Mouse (Mus musculus): ENCODE data around the gene Notch3. TPM values are rescaled to one million over a fixed set of nuclear protein-coding genes. Genes with fewer than 3 reads are reported as not detected.

Gene Notch3
- 61.2 and 68.9 TPM in 2 replicates for polyA plus RNA-seq (2012; rRNA removed)

GRCm38 (mm10) chr17:32166687-32167086, at the start of gene Notch3:
Gene Notch3 (minus strand): TSS chr17:32166852.

GRCm38 (mm10) chr17:32188863-32189636, 22.4 kb upstream of the Notch3 start, which contains the start of gene Ephx3:
Gene Ephx3 (minus strand): TSS chr17:32189549.

Other genes with a start within 250 kb of the Notch3 start
- 39.1 and 47.7 TPM in 2 replicates for gene Rrp1b, start 130.8 kb downstream of the Notch3 start, polyA plus RNA-seq (2012; rRNA removed)
- gene Hsf2bp, start 130.5 kb downstream of the Notch3 start, polyA plus RNA-seq (2012; rRNA removed) = 0.28 and 0.48 TPM in 2 replicates
- gene Ephx3, start 22.7 kb upstream of the Notch3 start, polyA plus RNA-seq (2012; rRNA removed) = 0.24 and 0.26 TPM in 2 replicates
- 74.6 and 79.3 TPM in 2 replicates for gene Brd4, start 117.9 kb upstream of the Notch3 start, polyA plus RNA-seq (2012; rRNA removed)
- gene Akap8, start 154.4 kb upstream of the Notch3 start, polyA plus RNA-seq (2012; rRNA removed) = 144 and 172 TPM in 2 replicates
- gene Akap8l, start 183.8 kb upstream of the Notch3 start, polyA plus RNA-seq (2012; rRNA removed) = 131 and 236 TPM in 2 replicates
- 63.1 and 67.4 TPM in 2 replicates for gene Wiz, start 222.6 kb upstream of the Notch3 start, polyA plus RNA-seq (2012; rRNA removed)
- gene Rasal3, start 236.7 kb upstream of the Notch3 start, polyA plus RNA-seq (2012; rRNA removed) = 0.81 and 0.97 TPM in 2 replicates